Comparison of ENCODE assay signal across 22 mouse cellular contexts in genomic region chr17:48272598-48272997, GRCm38 (mm10). TPM values are rescaled to one million over a fixed set of nuclear protein-coding genes. Genes with fewer than 3 reads are reported as not detected.
DNase-seq lines count a peak whose midpoint lies in the region; ATAC-seq lines count a peak whose summit lies in the region.
"Had no signal": no experiment of that assay in that cellular context is flagged by ENCODE, and none has a peak within 500 bp of the region (broad histone marks: within the 10 kb centered on the region; RNA-seq: fewer than 3 reads in every experiment).

No protein-coding gene starts in this region.

- H3K4me1 ChIP-seq in midbrain, embryonic 11.5 days (ENCODE audit: control insufficient read depth, insufficient read depth, low read length) = no peaks in the 10 kb centered on the region
- no peaks in the 10 kb centered on the region for H3K4me1 ChIP-seq in midbrain, embryonic 14.5 days (ENCODE audit: control insufficient read depth, insufficient read depth, low read length)
- H3K4me1 ChIP-seq in erythroblast, embryonic 14.5 days (ENCODE audit: control insufficient read depth) = peaks cover 88% of the 10 kb centered on the region
- peaks cover 80% of the 10 kb centered on the region for H3K4me1 ChIP-seq in liver, embryonic 12.5 days
- H3K4me1 ChIP-seq: embryonic facial prominence, embryonic 13.5 days; forebrain, embryonic 13.5 days; hindbrain, embryonic 13.5 days; limb, embryonic 13.5 days; neural tube, embryonic 13.5 days had no signal

- intact Hi-C loops in left cerebral cortex, postnatal 10 days (cut with DNase I) = no loop called here

- H3K9ac ChIP-seq in midbrain, embryonic 11.5 days (ENCODE audit: low read length) = no peak overlapping the region
- H3K9ac ChIP-seq in midbrain, embryonic 14.5 days (replicated peaks; ENCODE audit: low read length) = no peak overlapping the region
- peak overlapping the region; percentile 63 for H3K9ac ChIP-seq in liver, embryonic 12.5 days
- H3K9ac ChIP-seq: embryonic facial prominence, embryonic 13.5 days; forebrain, embryonic 13.5 days; hindbrain, embryonic 13.5 days; limb, embryonic 13.5 days; neural tube, embryonic 13.5 days had no signal

- no peak overlapping the region for H3K4me3 ChIP-seq in midbrain, embryonic 11.5 days (ENCODE audit: low read depth, low read length)
- no peak overlapping the region for H3K4me3 ChIP-seq in midbrain, embryonic 14.5 days (replicated peaks; ENCODE audit: low read depth, low read length)
- H3K4me3 ChIP-seq in erythroblast, embryonic 14.5 days (replicated peaks) = peak overlapping the region; percentile 62
- H3K4me3 ChIP-seq in liver, embryonic 12.5 days = peak overlapping the region; percentile 40
- H3K4me3 ChIP-seq: embryonic facial prominence, embryonic 13.5 days; forebrain, embryonic 13.5 days; hindbrain, embryonic 13.5 days; limb, embryonic 13.5 days; neural tube, embryonic 13.5 days had no signal

- DNase-seq in midbrain, embryonic 11.5 days (ENCODE audit: low spot score, missing footprints) = peak; percentile 10
- DNase-seq in midbrain, embryonic 14.5 days = no peak
- DNase-seq in urinary bladder, postnatal 36 days (ENCODE audit: low spot score in 2 of 2) = no peak
- no peak for DNase-seq in left cerebral cortex, postnatal 10 days (ENCODE audit: extremely low spot score in 1 of 2, low spot score in 2 of 2)
- DNase-seq in gastrocnemius, postnatal 4 days (ENCODE audit: low spot score in 2 of 2) = no peak
- DNase-seq: cerebellum, adult 11-12 months; kidney, adult 18-20 months; kidney, postnatal 14 days; spleen, adult 18-20 months had no signal

- H3K27ac ChIP-seq in midbrain, embryonic 11.5 days (ENCODE audit: low read depth, low read length) = no peak overlapping the region
- H3K27ac ChIP-seq in midbrain, embryonic 14.5 days (replicated peaks; ENCODE audit: low read depth, low read length) = no peak overlapping the region
- peak overlapping the region; percentile 94 for H3K27ac ChIP-seq in liver, embryonic 12.5 days
- H3K27ac ChIP-seq: embryonic facial prominence, embryonic 13.5 days; forebrain, embryonic 13.5 days; hindbrain, embryonic 13.5 days; limb, embryonic 13.5 days; neural tube, embryonic 13.5 days had no signal

- 91% methylated on average over 4 of the region's 4 CpGs for WGBS in midbrain, embryonic 11.5 days
- 93% methylated on average over 4 of the region's 4 CpGs for WGBS in midbrain, embryonic 14.5 days
- whole genome bisulfite sequencing in liver, embryonic 12.5 days (ENCODE audit: insufficient replicate concordance) = 47% methylated on average over 4 of the region's 4 CpGs

- no peak for ATAC-seq in midbrain, embryonic 11.5 days (ENCODE audit: low FRiP score)
- ATAC-seq in midbrain, embryonic 14.5 days (ENCODE audit: low FRiP score, low TSS enrichment) = no peak
- ATAC-seq in liver, embryonic 12.5 days = peak; percentile 54
- ATAC-seq: forebrain, embryonic 13.5 days had no signal

- no peaks in the 10 kb centered on the region for H3K27me3 ChIP-seq in midbrain, embryonic 11.5 days (ENCODE audit: control insufficient read depth, insufficient read depth, low read length)
- no peaks in the 10 kb centered on the region for H3K27me3 ChIP-seq in midbrain, embryonic 14.5 days (ENCODE audit: control insufficient read depth, insufficient read depth, low read length)
- H3K27me3 ChIP-seq in erythroblast, embryonic 14.5 days (ENCODE audit: control insufficient read depth) = no peaks in the 10 kb centered on the region
- H3K27me3 ChIP-seq in liver, embryonic 12.5 days (replicated peaks) = no peaks in the 10 kb centered on the region
- H3K27me3 ChIP-seq: embryonic facial prominence, embryonic 13.5 days; forebrain, embryonic 13.5 days; hindbrain, embryonic 13.5 days; limb, embryonic 13.5 days; neural tube, embryonic 13.5 days had no signal

- H3K4me2 ChIP-seq in midbrain, embryonic 11.5 days = no peak overlapping the region
- H3K4me2 ChIP-seq in midbrain, embryonic 14.5 days (ENCODE audit: low read length) = no peak overlapping the region
- peak overlapping the region; percentile 67 for H3K4me2 ChIP-seq in liver, embryonic 12.5 days
- H3K4me2 ChIP-seq: embryonic facial prominence, embryonic 13.5 days; forebrain, embryonic 13.5 days; hindbrain, embryonic 13.5 days; limb, embryonic 13.5 days; neural tube, embryonic 13.5 days had no signal

- H3K36me3 ChIP-seq in midbrain, embryonic 11.5 days (ENCODE audit: control insufficient read depth, insufficient read depth, low read length) = no peaks in the 10 kb centered on the region
- H3K36me3 ChIP-seq in midbrain, embryonic 14.5 days (ENCODE audit: control insufficient read depth, insufficient read depth, low read length) = no peaks in the 10 kb centered on the region
- peaks cover 16% of the 10 kb centered on the region for H3K36me3 ChIP-seq in erythroblast, embryonic 14.5 days (ENCODE audit: control insufficient read depth)
- H3K36me3 ChIP-seq in liver, embryonic 12.5 days = no peaks in the 10 kb centered on the region
- H3K36me3 ChIP-seq: embryonic facial prominence, embryonic 13.5 days; hindbrain, embryonic 13.5 days; limb, embryonic 13.5 days; neural tube, embryonic 13.5 days had no signal

- H3K9me3 ChIP-seq in midbrain, embryonic 11.5 days (ENCODE audit: control insufficient read depth, low read length) = no peaks in the 10 kb centered on the region
- H3K9me3 ChIP-seq in midbrain, embryonic 14.5 days (ENCODE audit: control insufficient read depth, low read length) = no peaks in the 10 kb centered on the region
- peaks cover 5% of the 10 kb centered on the region for H3K9me3 ChIP-seq in erythroblast, embryonic 14.5 days (ENCODE audit: control insufficient read depth, low read length)
- no peaks in the 10 kb centered on the region for H3K9me3 ChIP-seq in liver, embryonic 12.5 days (replicated peaks)
- H3K9me3 ChIP-seq: embryonic facial prominence, embryonic 13.5 days; forebrain, embryonic 13.5 days; hindbrain, embryonic 13.5 days; limb, embryonic 13.5 days; neural tube, embryonic 13.5 days had no signal

RNA-seq across cellular contexts. Expression of gene Treml4, which starts 8.5 kb away (rescaled TPM):
- 0.18 and 0.33 TPM in 2 replicates for polyA plus RNA-seq in midbrain, embryonic 11.5 days (2014; fragmentation: Nextera tagmentation; extraction: Ambion mirVana)
- polyA plus RNA-seq in midbrain, embryonic 14.5 days (2014; fragmentation: Nextera tagmentation; extraction: Ambion mirVana) = not detected in 2 replicates
- 0.06 and 0.27 TPM in 2 replicates for polyA plus RNA-seq in erythroblast, embryonic 14.5 days (2012)
- 2.8 and 3.7 TPM in 2 replicates for polyA plus RNA-seq in liver, embryonic 12.5 days (2016; fragmentation: Nextera tagmentation; extraction: Ambion mirVana)
- total RNA-seq in left cerebral cortex, postnatal 10 days (2021) = not detected
- total RNA-seq in gastrocnemius, postnatal 4 days (2021) = 1 to 10 TPM in 1 of 2 experiments, under 1 TPM in 1; 0.20 to 1.6 TPM
- total RNA-seq: layer of hippocampus, adult 8-10 months; left cerebral cortex, adult 8-10 months had no signal
- polyA plus RNA-seq: brain, embryonic 14.5 days; hindbrain, embryonic 13.5 days had no signal

RNA-seq across cellular contexts. Expression of gene Trem3, which starts 25.0 kb away (rescaled TPM):
- not detected in 2 replicates for polyA plus RNA-seq in midbrain, embryonic 11.5 days (2014; fragmentation: Nextera tagmentation; extraction: Ambion mirVana)
- polyA plus RNA-seq in midbrain, embryonic 14.5 days (2014; fragmentation: Nextera tagmentation; extraction: Ambion mirVana) = not detected in 2 replicates
- polyA plus RNA-seq in erythroblast, embryonic 14.5 days (2012) = not detected in 2 replicates
- 0.77 and 1.3 TPM in 2 replicates for polyA plus RNA-seq in liver, embryonic 12.5 days (2016; fragmentation: Nextera tagmentation; extraction: Ambion mirVana)
- 1 to 10 TPM in 1 of 2 experiments, under 1 TPM in 1; 0.85 to 1.2 TPM for total RNA-seq in left cerebral cortex, postnatal 10 days (2021)
- total RNA-seq in gastrocnemius, postnatal 4 days (2021) = under 1 TPM in 1 of 2 experiments, not detected in 1; 0.36 TPM
- total RNA-seq: ES-E14; layer of hippocampus, adult 8-10 months had no signal
- polyA plus RNA-seq: embryonic facial prominence, embryonic 13.5 days; forebrain, embryonic 13.5 days; gonadal fat pad, adult 2 months; hindbrain, embryonic 13.5 days had no signal

RNA-seq across cellular contexts. Expression of gene Treml2, which starts 26.7 kb away (rescaled TPM):
- 0.23 and 0.37 TPM in 2 replicates for polyA plus RNA-seq in midbrain, embryonic 11.5 days (2014; fragmentation: Nextera tagmentation; extraction: Ambion mirVana)
- 0.12 TPM in 1 of 2 replicates, not detected in the other for polyA plus RNA-seq in midbrain, embryonic 14.5 days (2014; fragmentation: Nextera tagmentation; extraction: Ambion mirVana)
- polyA plus RNA-seq in erythroblast, embryonic 14.5 days (2012) = 0.50 and 0.74 TPM in 2 replicates
- 6.3 and 7.5 TPM in 2 replicates for polyA plus RNA-seq in liver, embryonic 12.5 days (2016; fragmentation: Nextera tagmentation; extraction: Ambion mirVana)
- total RNA-seq in left cerebral cortex, postnatal 10 days (2021) = under 1 TPM; 0.36 to 0.51 TPM
- total RNA-seq in gastrocnemius, postnatal 4 days (2021) = under 1 TPM; 0.15 to 0.29 TPM
- polyA plus RNA-seq: heart, postnatal 0 days; neural tube, embryonic 13.5 days had no signal

RNA-seq across cellular contexts. Expression of gene Trem1, which starts 40.0 kb away (rescaled TPM):
- polyA plus RNA-seq in midbrain, embryonic 11.5 days (2014; fragmentation: Nextera tagmentation; extraction: Ambion mirVana) = 0.12 TPM in 1 of 2 replicates, not detected in the other
- not detected in 2 replicates for polyA plus RNA-seq in midbrain, embryonic 14.5 days (2014; fragmentation: Nextera tagmentation; extraction: Ambion mirVana)
- not detected in 2 replicates for polyA plus RNA-seq in erythroblast, embryonic 14.5 days (2012)
- polyA plus RNA-seq in liver, embryonic 12.5 days (2016; fragmentation: Nextera tagmentation; extraction: Ambion mirVana) = 0.42 and 0.56 TPM in 2 replicates
- not detected for total RNA-seq in left cerebral cortex, postnatal 10 days (2021)
- under 1 TPM in 1 of 2 experiments, not detected in 1; 0.08 TPM for total RNA-seq in gastrocnemius, postnatal 4 days (2021)
- total RNA-seq: ES-E14; layer of hippocampus, adult 8-10 months had no signal
- polyA plus RNA-seq: brain, embryonic 14.5 days; hindbrain, embryonic 13.5 days had no signal

RNA-seq across cellular contexts. Expression of gene B430306N03Rik, which starts 43.3 kb away (rescaled TPM):
- polyA plus RNA-seq in midbrain, embryonic 11.5 days (2014; fragmentation: Nextera tagmentation; extraction: Ambion mirVana) = 0.03 TPM in 1 of 2 replicates, not detected in the other
- 0.55 TPM in 1 of 2 replicates, not detected in the other for polyA plus RNA-seq in midbrain, embryonic 14.5 days (2014; fragmentation: Nextera tagmentation; extraction: Ambion mirVana)
- polyA plus RNA-seq in erythroblast, embryonic 14.5 days (2012) = 0.02 TPM in 1 of 2 replicates, not detected in the other
- polyA plus RNA-seq in liver, embryonic 12.5 days (2016; fragmentation: Nextera tagmentation; extraction: Ambion mirVana) = 1.4 and 2.0 TPM in 2 replicates
- not detected for total RNA-seq in left cerebral cortex, postnatal 10 days (2021)
- under 1 TPM; 0.13 to 0.27 TPM for total RNA-seq in gastrocnemius, postnatal 4 days (2021)
- polyA plus RNA-seq: embryonic facial prominence, embryonic 13.5 days had no signal

Comparison
In these comparisons a context has a peak if more than half of its experiments do, and no peak if none do; other contexts are left out.
1. H3K4me3 ChIP-seq: peak in erythroblast, embryonic 14.5 days (single experiment) and liver, embryonic 12.5 days (single experiment); none in midbrain, embryonic 11.5 days (single experiment) and midbrain, embryonic 14.5 days (single experiment).